Mouse (Mus musculus): ENCODE measurements around the gene Sypl2. TPM values are rescaled to one million over a fixed set of nuclear protein-coding genes. Genes with fewer than 3 reads are reported as not detected.

Gene Sypl2
- polyA plus RNA-seq, 3 experiments from 2014 or later: not detected

GRCm38 (mm10) chr3:108205601-108206000 is 20.8 kb downstream of the Sypl2 start:
- ATAC-seq: no peak

DNA sequence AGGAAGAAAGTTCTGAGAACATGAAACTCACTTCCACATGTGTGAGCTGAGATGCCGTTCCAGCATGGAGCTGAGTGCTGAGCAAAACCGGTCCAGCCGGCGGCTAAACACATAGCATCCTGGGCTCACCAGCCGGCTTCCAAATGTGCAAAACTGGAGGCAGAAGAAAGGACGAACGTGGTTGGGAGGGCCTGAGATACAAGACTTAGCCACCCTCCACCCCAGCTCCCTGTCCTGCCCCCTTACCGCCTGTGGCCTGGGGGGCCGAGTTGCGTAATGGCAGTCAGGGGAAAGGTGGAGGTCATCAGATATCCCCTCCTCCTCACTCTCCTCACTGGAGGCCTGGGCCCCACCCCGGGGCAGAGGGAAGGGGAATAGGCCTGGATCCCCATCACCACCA is 22.0 kb downstream of the Sypl2 start:
- ATAC-seq: no peak

GRCm38 (mm10) chr3:108203621-108204325 is 22.7 kb downstream of the Sypl2 start:
- ATAC-seq: no peak

GRCm38 (mm10) chr3:108203212-108203611 is 23.2 kb downstream of the Sypl2 start:
- no peak for ATAC-seq

DNA sequence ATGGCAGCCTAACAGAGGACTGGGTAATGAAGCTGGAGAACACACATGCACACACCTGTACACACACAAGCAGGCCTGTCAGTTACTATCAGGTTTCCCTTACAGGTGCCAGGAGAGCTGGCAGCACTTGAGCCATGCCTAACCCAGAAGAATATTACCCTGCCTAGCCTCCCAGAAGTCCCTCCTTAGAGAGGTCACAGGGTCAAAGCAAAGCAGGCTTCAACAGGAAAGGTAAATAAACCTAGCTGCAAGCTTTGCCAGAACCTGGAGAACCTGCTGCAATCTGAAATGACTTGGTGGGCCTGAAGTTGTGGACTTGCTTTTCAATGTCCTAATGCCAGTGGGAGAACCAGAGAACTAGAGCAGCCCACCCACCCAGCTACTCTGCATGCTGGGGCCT is 23.9 kb downstream of the Sypl2 start:
- no peak for ATAC-seq

DNA sequence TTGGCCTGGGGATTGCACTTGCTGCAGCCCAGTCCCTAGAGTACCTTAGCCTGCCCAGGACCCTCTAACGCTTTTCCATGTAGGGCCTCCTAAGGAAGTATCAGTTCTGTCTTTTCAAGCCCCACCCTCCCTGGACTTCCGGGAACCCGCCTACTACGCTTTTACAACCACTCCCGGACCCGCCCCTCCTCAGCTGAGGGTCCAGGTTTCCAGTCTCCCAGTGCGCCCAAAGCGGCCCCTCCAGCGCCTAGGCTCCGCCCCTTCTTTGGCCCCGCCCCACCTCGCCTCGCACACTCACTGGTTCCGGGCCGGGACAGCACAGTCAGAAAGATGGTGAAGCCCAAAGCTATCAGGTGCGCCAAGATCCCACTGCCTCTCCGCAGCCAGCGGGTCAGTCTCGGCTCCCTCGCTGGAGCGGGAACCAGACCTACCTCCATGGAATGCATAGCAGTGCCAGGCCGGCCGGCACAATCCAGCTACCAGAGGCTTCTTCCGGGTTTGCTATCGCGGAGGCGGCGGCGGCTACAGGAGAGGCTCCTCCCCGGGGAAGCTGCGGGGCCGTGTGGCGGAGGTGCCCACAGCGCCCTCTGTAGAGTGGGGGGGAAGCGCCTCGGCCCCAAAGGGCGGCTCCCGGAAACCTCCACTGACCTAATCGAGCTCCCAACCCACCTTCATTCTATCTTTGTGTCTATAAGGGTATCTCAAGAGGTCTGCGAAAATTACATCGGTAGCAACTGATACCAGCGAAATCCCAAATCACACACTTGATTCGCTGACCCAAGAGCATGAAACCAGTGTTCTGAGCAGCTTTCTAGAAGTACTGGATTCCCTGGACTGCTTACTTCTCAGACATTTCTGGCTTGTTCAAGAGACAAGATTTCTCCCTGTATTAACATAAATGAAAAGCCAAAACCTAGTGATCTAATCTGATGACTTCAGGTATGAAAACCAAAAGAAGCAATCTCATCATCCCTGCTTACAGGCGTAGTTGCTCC is 25.8 kb downstream of the Sypl2 start, which contains the start of gene Cyb561d1:
Gene Cyb561d1 (minus strand): TSS at position 884 of the 995 bp plus-strand sequence.
- ATAC-seq: peak; percentile 94

GRCm38 (mm10) chr3:108199231-108199630 is 27.2 kb downstream of the Sypl2 start:
- ATAC-seq: no peak

- ATAC-seq: no peak
Measured at GRCm38 (mm10) chr3:108197066-108197497, 29.4 kb downstream of the Sypl2 start.

DNA sequence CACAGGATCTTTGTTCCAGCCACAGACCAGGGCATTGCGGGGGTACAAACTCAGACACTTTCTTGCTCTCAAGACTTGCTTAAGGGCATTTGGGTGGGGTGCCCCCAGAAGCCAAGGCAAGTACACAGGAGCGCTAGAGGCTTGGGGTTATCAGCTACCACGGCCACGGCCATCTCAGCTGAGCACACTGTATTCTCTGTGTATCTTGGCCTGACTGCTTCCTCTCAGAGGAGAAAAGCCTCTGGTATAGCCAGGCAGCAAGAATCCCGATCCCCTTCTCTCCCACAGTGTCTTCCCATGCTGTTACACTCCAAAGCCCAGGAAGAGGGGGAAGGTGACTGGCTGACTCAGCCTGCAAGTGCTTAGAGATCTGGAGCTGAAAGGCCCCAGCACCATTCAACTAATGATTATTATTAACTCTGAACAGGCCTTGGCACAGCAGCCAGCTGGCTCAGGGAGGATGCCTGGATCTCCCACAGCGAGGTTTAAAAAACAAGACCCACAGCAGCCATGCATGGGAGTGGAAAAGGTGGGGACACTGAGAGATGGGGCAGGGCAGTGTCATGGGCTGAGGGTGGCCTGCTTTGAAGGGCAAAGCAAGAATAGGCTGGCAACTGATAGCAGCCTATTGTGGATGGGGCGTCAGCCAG is 30.4 kb downstream of the Sypl2 start:
- ATAC-seq: no peak

DNA sequence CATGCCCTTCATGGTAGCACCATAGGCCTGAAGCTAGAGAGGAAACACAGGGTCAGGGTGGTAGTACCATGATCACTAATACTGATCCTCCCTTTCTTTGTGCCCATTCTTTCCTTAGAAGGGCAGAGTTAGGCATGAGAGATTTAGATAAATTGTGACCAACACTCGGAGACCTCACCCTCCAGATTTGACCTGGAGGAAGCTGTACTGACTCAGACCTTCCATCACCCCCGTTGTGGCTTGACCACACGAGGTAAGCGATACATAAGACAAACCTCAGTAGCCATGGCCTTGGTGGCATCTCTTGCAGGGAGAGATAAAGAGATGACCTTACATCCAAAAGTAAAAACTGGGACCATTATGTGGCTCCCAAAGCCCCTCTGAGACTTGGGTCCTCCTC is 31.2 kb downstream of the Sypl2 start:
- ATAC-seq: no peak

DNA sequence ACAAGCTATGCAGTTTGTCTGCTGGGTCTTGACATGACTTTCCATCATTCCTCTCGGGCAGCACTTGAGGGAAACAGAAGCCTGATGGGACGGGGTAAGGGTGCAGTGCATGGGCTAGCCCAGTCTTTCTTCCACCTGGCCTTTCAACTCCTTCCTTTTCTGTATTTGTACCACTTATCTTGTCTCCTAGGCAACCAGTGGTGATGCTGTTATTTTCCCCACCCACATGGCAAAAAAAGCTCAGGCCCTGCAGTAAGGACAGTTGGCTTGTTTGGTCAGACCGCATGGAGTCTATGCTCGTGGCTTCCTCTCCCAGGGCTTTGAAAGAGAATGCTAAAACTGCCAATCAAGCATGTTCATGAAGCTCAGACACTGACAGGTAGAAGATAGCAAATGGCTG is 32.8 kb downstream of the Sypl2 start:
- no peak for ATAC-seq

GRCm38 (mm10) chr3:108189897-108190296 is 36.6 kb downstream of the Sypl2 start:
- no peak for ATAC-seq

GRCm38 (mm10) chr3:108188716-108189490 is 37.5 kb downstream of the Sypl2 start:
- ATAC-seq: no peak

DNA sequence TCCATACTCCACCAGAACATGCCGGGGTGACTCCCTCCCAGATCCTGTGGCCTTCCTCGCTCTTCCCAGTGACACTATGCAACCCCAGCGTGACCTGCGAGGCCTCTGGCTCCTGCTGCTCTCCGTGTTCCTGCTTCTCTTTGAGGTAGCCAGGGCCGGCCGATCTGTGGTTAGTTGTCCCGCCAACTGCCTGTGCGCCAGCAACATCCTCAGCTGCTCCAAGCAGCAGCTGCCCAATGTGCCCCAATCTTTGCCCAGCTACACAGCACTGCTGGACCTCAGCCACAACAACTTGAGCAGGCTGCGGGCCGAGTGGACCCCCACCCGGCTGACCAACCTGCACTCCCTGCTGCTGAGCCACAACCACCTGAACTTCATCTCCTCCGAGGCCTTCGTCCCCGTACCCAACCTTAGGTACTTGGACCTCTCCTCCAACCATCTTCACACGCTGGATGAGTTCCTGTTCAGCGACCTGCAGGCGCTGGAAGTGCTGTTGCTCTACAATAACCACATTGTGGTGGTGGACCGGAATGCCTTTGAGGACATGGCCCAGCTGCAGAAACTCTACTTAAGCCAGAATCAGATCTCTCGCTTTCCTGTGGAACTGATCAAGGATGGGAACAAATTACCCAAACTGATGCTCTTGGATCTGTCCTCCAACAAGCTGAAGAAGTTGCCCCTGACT is 39.2 kb downstream of the Sypl2 start:
- ATAC-seq: no peak

DNA sequence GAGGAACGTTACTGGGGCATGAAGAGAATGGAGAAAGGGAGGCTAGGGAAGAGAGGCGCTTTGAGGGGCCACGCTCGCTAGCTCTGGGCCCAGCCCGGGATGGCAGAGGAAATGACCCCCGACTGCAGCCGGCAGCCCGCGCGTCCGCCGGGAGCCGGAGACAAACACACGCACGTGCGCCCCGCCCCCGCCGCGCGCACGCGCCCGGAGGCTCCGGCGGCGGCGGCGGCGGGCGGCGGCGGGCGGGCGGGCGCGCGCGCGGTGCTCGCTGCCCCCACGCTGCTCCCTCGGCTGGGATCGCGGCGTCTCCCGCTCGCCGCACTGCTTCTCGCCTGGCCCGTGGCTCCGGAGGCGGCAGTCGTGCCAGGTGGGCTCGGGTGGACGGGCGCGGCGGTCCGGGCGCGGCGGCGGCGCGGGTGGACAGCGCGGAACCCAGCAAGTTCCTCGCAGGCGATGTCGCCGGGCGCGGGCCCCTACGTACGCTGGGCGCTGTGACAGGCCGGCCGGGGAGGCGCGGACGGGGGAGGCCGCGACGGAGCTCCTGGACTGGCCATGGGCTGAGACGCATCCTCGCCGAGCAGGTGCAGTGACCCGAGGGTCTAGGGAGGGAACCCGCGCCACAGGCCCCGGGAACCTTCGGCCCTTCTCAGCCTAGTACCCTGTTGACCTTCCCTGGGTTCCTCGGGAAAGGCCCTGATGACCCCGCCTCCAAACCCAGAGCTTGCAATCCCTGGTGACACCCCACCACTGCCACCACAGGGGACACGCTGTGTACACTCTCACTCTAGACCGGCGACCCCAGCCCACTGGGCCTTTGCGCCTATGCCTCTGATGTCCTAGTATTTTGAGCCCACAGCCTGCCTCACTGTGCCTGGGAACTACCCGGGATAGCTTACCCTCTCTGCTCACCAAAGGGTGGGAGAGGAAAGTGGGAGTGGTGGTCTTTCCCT is 40.1 kb downstream of the Sypl2 start, which contains the start of gene Amigo1:
Gene Amigo1 (plus strand): TSS at position 238 of the 950 bp plus-strand sequence.
- ATAC-seq: peak; percentile 58

DNA sequence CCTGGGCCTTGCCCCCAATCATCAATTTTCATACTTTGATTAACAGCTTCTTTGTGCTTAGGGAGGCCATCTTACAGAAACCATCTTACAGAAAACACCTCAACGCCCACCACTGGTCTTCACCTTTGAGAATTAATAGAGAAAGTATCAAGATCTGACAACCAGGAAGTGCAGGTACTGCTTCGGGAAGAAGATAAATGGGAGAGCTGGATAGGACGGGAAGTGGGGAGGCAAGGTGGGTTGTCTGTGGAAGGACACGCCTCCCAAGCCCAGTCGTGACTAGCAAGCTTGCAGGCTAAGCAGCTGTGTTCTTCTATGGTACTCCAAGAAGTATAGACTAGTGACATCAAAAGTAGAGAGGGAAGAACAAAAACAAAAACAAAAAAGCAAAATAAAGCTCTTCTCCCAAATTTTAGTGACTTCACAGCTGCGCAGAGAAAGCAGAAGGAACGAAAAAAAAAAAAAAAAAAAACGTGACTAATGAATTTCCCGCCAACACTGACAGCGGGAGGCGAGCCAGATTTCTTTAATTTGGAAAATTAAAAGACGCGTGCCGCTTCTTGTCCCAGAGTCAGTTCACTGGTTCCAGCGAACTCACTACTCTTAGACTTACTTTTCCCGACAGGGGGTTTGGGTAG is 40.9 kb downstream of the Sypl2 start:
- no peak for ATAC-seq

- no peak for ATAC-seq
Measured at GRCm38 (mm10) chr3:108184742-108185141, 41.7 kb downstream of the Sypl2 start.

DNA sequence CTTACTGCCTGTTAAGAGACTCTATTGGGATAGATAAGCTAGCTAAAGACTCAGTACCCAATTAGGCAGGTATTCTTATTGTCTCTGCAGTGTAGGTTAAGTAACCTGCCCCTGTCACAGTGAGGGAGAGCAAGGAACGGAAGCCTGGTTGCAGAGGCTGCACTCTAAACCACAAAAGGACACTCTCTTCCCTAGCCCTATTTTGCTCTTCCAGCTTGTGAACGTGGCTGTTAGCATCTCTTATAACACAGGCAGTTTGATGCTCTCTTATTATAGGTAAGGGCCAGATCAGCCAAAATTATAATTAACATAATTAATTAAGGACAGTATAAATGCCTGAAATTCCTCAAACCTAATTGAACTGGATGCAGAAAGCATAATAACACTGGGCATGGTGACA is 45.9 kb downstream of the Sypl2 start:
- ATAC-seq: no peak

Data from inflammation-experienced regulatory T-cells, adult 6 months (primary cell).